Mouse (Mus musculus) gastrocnemius, adult 18-20 months (tissue): ENCODE measurements at regions not wholly inside any gene's neighbourhood (a gene's known extent, or its start where the extent isn't known, plus 50 kb on each side); places are given as distances from the start of the nearest gene placed in this dataset.
"Not testable (repeated sequence)": the region's sequence is repeated elsewhere in the genome, so short reads cannot be mapped to it uniquely, and the experiment has no call there.

ENCODE experiments used
- DNase-seq: peaks from one replicate; pipeline ENCODE4 v3.0.0; 2021; ENCODE audit warnings: low spot score

DNA sequence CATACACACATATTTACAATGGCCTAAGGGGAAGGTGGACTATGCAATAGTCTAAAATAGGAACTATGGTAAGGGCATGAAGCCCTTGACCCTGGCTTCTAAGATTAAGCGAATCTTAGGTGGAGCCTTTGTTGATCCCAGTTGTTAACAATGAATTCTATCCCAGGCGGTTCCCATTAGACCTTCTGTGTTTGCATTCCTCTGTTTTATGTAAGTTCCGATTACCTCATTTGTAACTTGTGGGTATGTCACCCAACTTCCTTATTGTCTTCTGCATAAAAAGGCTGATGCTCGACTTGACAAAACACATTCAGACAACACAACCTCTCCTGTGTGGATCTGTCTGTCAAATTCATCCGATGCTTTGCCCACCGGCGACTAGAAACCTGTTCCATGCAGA lies 335.6 kb downstream of the Gm11232 start:
- DNase-seq: not testable (repeated sequence)

DNA sequence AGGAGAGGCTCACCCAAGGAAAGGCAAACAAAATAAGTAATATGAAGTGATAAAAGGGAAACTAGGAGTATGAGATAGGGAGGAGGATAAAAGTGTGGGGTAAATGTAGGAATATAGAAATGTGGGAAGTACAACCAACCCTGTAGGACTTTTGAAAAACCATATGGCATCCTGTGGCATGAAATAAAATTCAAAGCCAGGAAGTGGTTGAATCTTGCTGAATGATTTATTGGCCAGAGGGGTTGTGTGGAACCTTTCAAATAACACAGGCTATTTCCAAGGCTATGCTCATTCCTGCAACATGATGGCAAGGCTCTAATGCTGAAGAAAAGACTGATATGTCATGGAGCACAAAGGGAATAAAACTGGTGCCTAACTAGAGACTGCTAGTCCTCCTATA lies 347.9 kb downstream of the Gm11232 start:
- no peak for DNase-seq

DNA sequence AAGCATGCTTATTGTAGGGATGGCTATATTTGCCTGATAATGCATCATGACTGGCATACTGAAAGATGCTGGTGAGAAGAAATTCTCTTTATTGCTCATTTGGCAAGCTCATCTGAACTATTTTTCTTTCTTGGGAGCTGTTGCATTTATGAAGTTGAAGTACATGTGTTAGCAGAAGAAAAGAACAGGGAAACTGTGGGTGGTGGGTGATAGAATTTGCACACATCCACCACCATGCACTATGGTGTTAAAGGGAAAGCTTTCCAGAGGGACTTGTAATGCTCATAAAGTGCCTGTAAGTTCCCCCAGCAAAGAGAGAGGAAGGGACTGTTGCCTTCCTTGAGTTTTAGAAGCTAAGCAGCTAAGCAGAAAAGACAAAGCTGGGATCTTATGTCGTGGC lies 367.3 kb downstream of the Gm11232 start:
- no peak for DNase-seq

GRCm38 (mm10) chr4:71369276-71369675 lies 388.5 kb downstream of the Gm11232 start:
- DNase-seq: no peak

DNA sequence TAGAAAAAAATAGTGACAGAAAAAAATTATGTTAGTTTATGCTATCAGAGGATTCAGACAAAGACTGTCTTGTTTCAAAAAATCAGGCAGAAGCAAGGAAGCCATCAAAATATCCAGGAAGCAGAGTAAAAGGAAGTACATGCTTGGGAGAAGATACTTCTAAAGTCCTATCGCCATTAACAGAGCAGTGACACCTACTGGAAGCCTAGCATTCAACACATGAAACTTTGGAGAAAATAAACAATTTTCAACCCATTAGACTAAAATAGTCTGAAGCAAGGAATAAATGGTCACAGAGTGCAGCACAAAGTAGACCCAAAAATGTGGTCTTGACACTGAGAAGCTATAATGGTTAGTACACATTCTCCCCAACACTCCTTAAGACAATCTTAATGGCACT lies 394.0 kb downstream of the Gm11232 start:
- no peak for DNase-seq

GRCm38 (mm10) chr4:71357626-71358025 lies 400.1 kb downstream of the Gm11232 start:
- no peak for DNase-seq

GRCm38 (mm10) chr4:71356714-71357113 lies 401.1 kb downstream of the Gm11232 start:
- no peak for DNase-seq

- DNase-seq: no peak
Measured at GRCm38 (mm10) chr4:71356310-71356709, 401.5 kb downstream of the Gm11232 start.

GRCm38 (mm10) chr4:71351880-71352279 lies 405.9 kb downstream of the Gm11232 start:
- no peak for DNase-seq

DNA sequence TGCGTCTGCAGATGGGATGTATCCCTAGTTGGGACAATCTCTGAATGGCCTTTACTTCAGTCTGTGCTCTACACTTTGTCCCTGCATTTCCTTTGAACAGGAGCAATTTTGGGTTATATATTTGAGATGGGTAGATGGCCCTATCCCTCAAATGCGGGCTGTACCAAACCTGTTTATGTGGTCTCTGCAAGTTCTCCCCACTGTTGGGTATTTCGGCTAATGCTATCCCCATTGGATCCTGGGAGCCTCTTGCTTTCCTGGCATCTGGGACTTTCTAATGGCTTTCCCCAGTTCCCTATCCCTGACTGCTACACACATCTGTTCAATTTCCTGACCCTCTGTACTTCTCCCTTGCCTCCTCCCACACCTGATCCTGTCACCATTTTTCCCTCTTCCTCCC lies 414.7 kb downstream of the Gm11232 start:
- no peak for DNase-seq

GRCm38 (mm10) chr4:71338582-71338981 lies 419.2 kb downstream of the Gm11232 start:
- no peak for DNase-seq

DNA sequence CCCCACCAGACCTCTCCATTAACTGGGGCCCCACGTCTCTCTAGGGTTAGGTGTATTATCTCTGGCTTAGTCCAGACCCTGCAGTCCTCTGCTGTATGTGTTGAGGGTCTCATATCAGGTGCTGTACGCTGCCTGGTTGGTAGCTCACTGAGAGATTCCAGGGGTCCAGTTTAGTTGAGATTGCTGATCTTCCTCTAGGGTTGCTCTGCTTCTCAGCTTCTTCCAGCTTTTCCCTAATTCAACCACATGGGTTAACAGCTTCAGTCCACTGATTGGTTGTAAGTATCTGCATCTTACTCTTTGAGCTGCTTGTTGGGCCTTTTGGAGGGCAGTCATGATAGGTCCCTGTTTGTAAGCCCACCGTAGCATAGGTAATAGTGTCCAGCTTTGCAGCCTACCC lies 425.1 kb downstream of the Gm11232 start:
- no peak for DNase-seq

GRCm38 (mm10) chr4:71332018-71332417 lies 425.7 kb downstream of the Gm11232 start:
- DNase-seq: peak; percentile 1

- DNase-seq: no peak
Measured at GRCm38 (mm10) chr4:71316605-71317004, 441.2 kb downstream of the Gm11232 start.

GRCm38 (mm10) chr4:71307176-71307612 lies 450.6 kb downstream of the Gm11232 start:
- DNase-seq: no peak

- no peak for DNase-seq
Measured at GRCm38 (mm10) chr4:71306690-71307089, 451.1 kb downstream of the Gm11232 start.

DNA sequence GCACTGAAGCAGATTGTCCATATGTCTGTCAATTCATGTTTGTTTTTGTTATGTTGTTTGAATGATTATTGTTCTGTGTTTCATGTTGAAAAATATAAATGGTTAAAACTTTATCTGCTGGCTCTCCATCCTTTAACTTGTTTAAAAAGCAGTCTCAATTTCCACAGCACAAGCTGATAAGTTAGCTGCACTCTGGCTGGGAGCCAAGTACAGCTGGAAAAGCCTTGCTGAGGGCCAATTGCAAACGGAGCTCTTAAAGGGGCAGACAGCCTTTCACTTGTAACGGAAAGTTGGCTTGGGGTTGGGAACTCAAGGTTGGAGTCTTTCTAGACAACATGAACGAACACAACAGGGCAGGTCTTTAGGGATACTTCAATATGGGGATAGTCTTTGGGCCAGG lies 462.0 kb downstream of the Gm11232 start:
- DNase-seq: not testable (repeated sequence)

GRCm38 (mm10) chr4:71291741-71292149 lies 466.0 kb downstream of the Gm11232 start:
- DNase-seq: peak; percentile 8

DNA sequence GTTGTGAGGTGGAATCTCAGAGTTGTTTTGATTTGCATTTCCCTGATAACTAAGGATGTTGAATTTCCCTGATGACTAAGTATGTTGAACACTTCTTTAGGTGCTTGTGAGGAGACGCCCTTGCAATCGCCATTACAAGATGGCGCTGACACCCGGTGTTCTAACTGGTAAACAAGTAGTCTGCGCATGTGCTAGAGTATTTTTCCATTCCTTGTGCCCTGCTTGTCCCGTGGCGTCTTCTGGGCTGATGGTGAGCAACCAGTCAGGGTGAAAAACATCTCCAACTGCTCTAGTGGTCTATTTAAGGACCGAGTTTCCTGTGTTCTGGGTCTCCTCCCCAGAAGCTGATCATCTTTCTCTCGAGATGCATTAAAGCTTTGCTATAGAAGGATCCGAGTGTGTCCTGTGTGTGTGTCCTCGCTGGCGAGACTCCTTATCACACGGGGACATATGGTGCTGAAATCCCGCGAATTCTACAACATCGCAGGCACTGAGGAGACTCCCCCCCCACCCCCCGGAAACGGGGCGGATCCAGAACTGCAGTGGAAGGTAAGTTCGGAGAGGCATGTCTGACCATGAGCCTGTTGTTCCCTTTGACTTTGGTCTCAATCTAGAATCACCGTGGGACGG lies 466.5 kb downstream of the Gm11232 start:
- DNase-seq: peak; percentile 23

DNA sequence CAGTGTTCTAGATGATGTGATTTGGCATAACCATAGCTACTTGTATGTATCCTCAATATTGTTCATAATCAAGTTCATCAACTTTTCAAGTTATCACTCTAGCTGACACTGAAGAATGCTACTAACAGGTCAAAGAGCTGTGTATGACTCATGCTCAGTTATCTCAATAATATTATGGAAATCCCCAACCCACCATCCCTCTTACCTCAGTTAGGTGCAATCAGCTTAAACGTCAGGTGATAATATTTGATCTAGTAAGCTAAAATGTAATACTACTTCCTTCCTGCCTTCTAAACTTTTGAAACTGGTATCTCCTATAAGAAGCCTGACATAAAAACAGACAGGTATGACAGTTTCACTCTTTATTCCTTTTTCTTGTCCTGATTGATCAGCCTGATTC lies 474.6 kb downstream of the Gm11232 start:
- DNase-seq: no peak

- DNase-seq: no peak
Measured at GRCm38 (mm10) chr4:71279710-71280109, 478.1 kb downstream of the Gm11232 start.

DNA sequence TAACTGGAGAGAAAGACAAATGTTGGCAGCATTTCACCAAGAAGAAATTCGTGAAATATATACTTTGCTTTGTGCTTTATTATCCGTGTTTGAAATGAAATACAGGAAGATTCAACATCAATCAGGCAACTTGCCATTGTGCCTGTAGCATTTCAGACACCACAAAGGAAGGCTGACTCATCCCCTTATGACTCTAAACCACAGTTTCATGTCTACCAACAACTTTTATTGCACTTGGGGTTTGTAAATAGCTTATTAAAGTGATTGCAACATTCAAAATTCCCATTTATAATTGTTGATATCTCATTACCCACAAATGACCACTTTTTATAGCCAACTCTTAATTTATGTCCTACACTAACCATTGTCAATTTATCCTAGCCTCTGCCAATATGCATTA lies 497.9 kb downstream of the Gm11232 start:
- no peak for DNase-seq

DNA sequence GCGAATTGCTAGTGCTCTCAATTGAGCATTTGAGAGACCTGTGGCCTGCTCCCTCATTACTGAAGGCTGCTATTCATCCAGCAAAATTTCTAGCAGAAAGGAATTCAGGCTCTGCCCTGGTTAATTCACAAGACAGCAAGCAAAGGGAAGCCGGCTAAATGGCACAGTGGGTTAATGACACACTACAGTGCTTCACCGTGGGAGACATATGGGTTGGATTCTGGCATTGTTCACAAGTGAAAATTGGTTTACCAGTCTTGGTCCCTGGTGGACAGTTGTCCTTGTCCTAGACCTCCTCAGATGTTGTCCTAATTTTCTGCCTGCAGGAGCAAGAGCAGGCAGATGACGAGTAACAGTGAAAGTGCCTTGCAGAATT lies 527.3 kb downstream of the Gm11232 start:
- DNase-seq: no peak
